Mouse (Mus musculus): ENCODE results near the gene Sult1c2. TPM values are rescaled to one million over a fixed set of nuclear protein-coding genes. Genes with fewer than 3 reads are reported as not detected.

The Sult1c2 gene
- polyA plus RNA-seq, 1 experiment from 2014 or later: 1.4 TPM

Other genes with a start within 250 kb of the Sult1c2 start
- gene Sgo1, start 157.0 kb downstream of the Sult1c2 start, polyA plus RNA-seq (2015; fragmentation: Nextera tagmentation; extraction: Ambion mirVana): 35.1 and 37.7 TPM in 2 replicates
- not detected in 2 replicates for gene Sult1c1, start 144.3 kb upstream of the Sult1c2 start, polyA plus RNA-seq (2015; fragmentation: Nextera tagmentation; extraction: Ambion mirVana)